In the genomic region with DNA sequence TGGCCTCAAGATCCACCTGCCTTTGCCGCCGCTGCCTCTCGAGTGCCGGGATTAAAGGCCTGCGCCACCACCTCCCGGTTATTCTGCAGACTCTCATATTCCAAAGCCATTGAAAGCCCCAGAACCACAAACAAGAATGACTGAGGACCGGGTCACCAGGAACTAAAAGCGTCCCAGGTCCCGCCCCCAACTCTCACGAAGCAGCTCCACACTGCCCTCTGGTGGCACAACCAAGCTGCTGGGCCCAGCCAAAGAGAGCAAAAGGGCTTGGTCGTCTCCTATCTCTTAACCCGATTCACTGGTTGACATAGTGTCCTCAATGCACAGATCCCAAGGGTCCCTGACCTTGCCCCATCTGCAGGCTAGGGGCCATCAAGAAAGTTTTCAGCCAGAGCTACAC, we compare ENCODE assay signal across 8 mouse cellular contexts. TPM values are rescaled to one million over a fixed set of nuclear protein-coding genes. Genes with fewer than 3 reads are reported as not detected.
DNase-seq lines count a peak whose midpoint lies in the region; ATAC-seq lines count a peak whose summit lies in the region.

No protein-coding gene starts in this region.

- H3K4me1 ChIP-seq in forebrain, embryonic 11.5 days (replicated peaks; ENCODE audit: control insufficient read depth, insufficient read depth, low read length), result peaks cover 13% of the 10 kb centered on the region
- peaks cover 41% of the 10 kb centered on the region for H3K4me1 ChIP-seq in liver, embryonic 15.5 days (replicated peaks)
- peaks cover 7% of the 10 kb centered on the region; the same call in 1 of the 2 replicates for H3K4me1 ChIP-seq in stomach, embryonic 14.5 days (ENCODE audit: control insufficient read depth, insufficient read depth, low read length)

- H3K4me2 ChIP-seq in forebrain, embryonic 11.5 days (ENCODE audit: low read depth, low read length, severe bottlenecking), result peak overlapping the region; percentile 38
- H3K4me2 ChIP-seq in liver, embryonic 15.5 days, result peak overlapping the region; percentile 72
- peak overlapping the region; percentile 34 for H3K4me2 ChIP-seq in stomach, embryonic 14.5 days (replicated peaks; ENCODE audit: low read depth, low read length)

- ATAC-seq in forebrain, embryonic 11.5 days (replicated peaks; ENCODE audit: low FRiP score), result no peak
- no peak; the same call in 1 of the 2 replicates for ATAC-seq in liver, embryonic 15.5 days (ENCODE audit: insufficient read depth)
- peak; percentile 48; the same call in 1 of the 2 replicates for ATAC-seq in stomach, embryonic 14.5 days (ENCODE audit: insufficient number of reproducible peaks, insufficient read depth, low FRiP score, low read depth)

- no peaks in the 10 kb centered on the region for H3K9me3 ChIP-seq in forebrain, embryonic 11.5 days (ENCODE audit: control insufficient read depth, low read length)
- no peaks in the 10 kb centered on the region for H3K9me3 ChIP-seq in liver, embryonic 15.5 days (replicated peaks)
- H3K9me3 ChIP-seq in stomach, embryonic 14.5 days (ENCODE audit: control insufficient read depth, low read depth, low read length), result no peaks in the 10 kb centered on the region

- intact Hi-C loops in heart, postnatal 10 days (cut with DNase I), result loop anchor here (1.0 to 2.0 kb wide), 2 partner anchors 15 to 70 kb away; no protein-coding TSS in a partner anchor

- under 1% methylated on average over 12 of the region's 12 CpGs for WGBS in forebrain, embryonic 11.5 days
- WGBS in liver, embryonic 15.5 days (ENCODE audit: insufficient replicate concordance), result 1% methylated on average over 12 of the region's 12 CpGs
- 3% methylated on average over 12 of the region's 12 CpGs for WGBS in stomach, embryonic 14.5 days

- peak; percentile 81 to 89 for DNase-seq in CD8-positive naive resting alpha-beta T cell, adult 2 months (ENCODE audit: low read depth in 2 of 2, low spot score in 2 of 2)
- DNase-seq in c-Kit-positive CD71-positive TER-119-negative erythroid progenitor cells, embryonic 14.5 days (ENCODE audit: low read depth), result peak; percentile 87
- peak; percentile 92 for DNase-seq in forebrain, embryonic 11.5 days (ENCODE audit: low spot score)
- DNase-seq in heart, postnatal 10 days, result peak; percentile 92 to 96
- DNase-seq in kidney, postnatal 36 days, result peak; percentile 92 to 97
- DNase-seq in neural tube, embryonic 10.5 days (ENCODE audit: extremely low spot score, low spot score), result peak; percentile 91

- peak overlapping the region; percentile 14; the same call in 1 of the 2 replicates for H3K4me3 ChIP-seq in forebrain, embryonic 11.5 days (ENCODE audit: low read depth, low read length)
- H3K4me3 ChIP-seq in liver, embryonic 15.5 days (replicated peaks), result peak overlapping the region; percentile 39
- H3K4me3 ChIP-seq in stomach, embryonic 14.5 days (ENCODE audit: low read depth, low read length), result peak overlapping the region; percentile 18

- no peak overlapping the region for H3K27ac ChIP-seq in forebrain, embryonic 11.5 days (ENCODE audit: low read depth, low read length)
- H3K27ac ChIP-seq in liver, embryonic 15.5 days (replicated peaks), result no peak overlapping the region
- H3K27ac ChIP-seq in stomach, embryonic 14.5 days (ENCODE audit: low read length), result no peak overlapping the region

- H3K36me3 ChIP-seq in forebrain, embryonic 11.5 days (ENCODE audit: control insufficient read depth, insufficient read depth, low read length), result no peaks in the 10 kb centered on the region
- no peaks in the 10 kb centered on the region for H3K36me3 ChIP-seq in liver, embryonic 15.5 days (replicated peaks)
- no peaks in the 10 kb centered on the region for H3K36me3 ChIP-seq in stomach, embryonic 14.5 days (ENCODE audit: control insufficient read depth, insufficient read depth, low read length)

- H3K27me3 ChIP-seq in forebrain, embryonic 11.5 days (ENCODE audit: control insufficient read depth, insufficient read depth, low read length), result peaks cover 46% of the 10 kb centered on the region
- H3K27me3 ChIP-seq in liver, embryonic 15.5 days, result peaks cover 73% of the 10 kb centered on the region
- peaks cover 25% of the 10 kb centered on the region for H3K27me3 ChIP-seq in stomach, embryonic 14.5 days (ENCODE audit: control insufficient read depth, insufficient read depth, low read length)

- no peak overlapping the region for H3K9ac ChIP-seq in forebrain, embryonic 11.5 days (ENCODE audit: low read length)
- peak overlapping the region; percentile 32; the same call in 1 of the 2 replicates for H3K9ac ChIP-seq in liver, embryonic 15.5 days
- no peak overlapping the region for H3K9ac ChIP-seq in stomach, embryonic 14.5 days (replicated peaks; ENCODE audit: low read depth, low read length)

RNA-seq across cellular contexts. Expression of a gene that starts 3.9 kb away (rescaled TPM):
- polyA plus RNA-seq in forebrain, embryonic 11.5 days (2014; fragmentation: Nextera tagmentation; extraction: Ambion mirVana), result 1.8 and 1.9 TPM in 2 replicates
- 1 to 10 TPM; 1.6 to 2.8 TPM for total RNA-seq in heart, postnatal 10 days (2021)
- 0.06 TPM in 1 of 2 replicates, not detected in the other for polyA plus RNA-seq in liver, embryonic 15.5 days (2015; fragmentation: Nextera tagmentation; extraction: Ambion mirVana)
- polyA plus RNA-seq in stomach, embryonic 14.5 days (2014; fragmentation: Nextera tagmentation; extraction: Ambion mirVana), result 2.5 and 3.6 TPM in 2 replicates

RNA-seq across cellular contexts. Expression of a gene that starts 14.5 kb away (rescaled TPM):
- polyA plus RNA-seq in forebrain, embryonic 11.5 days (2014; fragmentation: Nextera tagmentation; extraction: Ambion mirVana), result 0.76 and 0.80 TPM in 2 replicates
- 1 to 10 TPM in 1 of 2 experiments, under 1 TPM in 1; 0.87 to 8.5 TPM for total RNA-seq in heart, postnatal 10 days (2021)
- polyA plus RNA-seq in liver, embryonic 15.5 days (2015; fragmentation: Nextera tagmentation; extraction: Ambion mirVana), result 0.15 and 0.21 TPM in 2 replicates
- 0.39 and 0.45 TPM in 2 replicates for polyA plus RNA-seq in stomach, embryonic 14.5 days (2014; fragmentation: Nextera tagmentation; extraction: Ambion mirVana)

RNA-seq across cellular contexts. Expression of a gene that starts 24.3 kb away (rescaled TPM):
- polyA plus RNA-seq in forebrain, embryonic 11.5 days (2014; fragmentation: Nextera tagmentation; extraction: Ambion mirVana), result 1.1 and 2.1 TPM in 2 replicates
- not detected for total RNA-seq in heart, postnatal 10 days (2021)
- polyA plus RNA-seq in liver, embryonic 15.5 days (2015; fragmentation: Nextera tagmentation; extraction: Ambion mirVana), result 1.0 and 1.5 TPM in 2 replicates
- polyA plus RNA-seq in stomach, embryonic 14.5 days (2014; fragmentation: Nextera tagmentation; extraction: Ambion mirVana), result 30.1 and 31.6 TPM in 2 replicates

RNA-seq across cellular contexts. Expression of a gene that starts 51.4 kb away (rescaled TPM):
- polyA plus RNA-seq in forebrain, embryonic 11.5 days (2014; fragmentation: Nextera tagmentation; extraction: Ambion mirVana), result 348 and 363 TPM in 2 replicates
- 10 to 100 TPM; 71.0 to 74.5 TPM for total RNA-seq in heart, postnatal 10 days (2021)
- 116 TPM in 2 replicates for polyA plus RNA-seq in liver, embryonic 15.5 days (2015; fragmentation: Nextera tagmentation; extraction: Ambion mirVana)
- 192 and 206 TPM in 2 replicates for polyA plus RNA-seq in stomach, embryonic 14.5 days (2014; fragmentation: Nextera tagmentation; extraction: Ambion mirVana)

RNA-seq across cellular contexts. Expression of a gene that starts 58.7 kb away (rescaled TPM):
- 0.16 TPM in 1 of 2 replicates, not detected in the other for polyA plus RNA-seq in forebrain, embryonic 11.5 days (2014; fragmentation: Nextera tagmentation; extraction: Ambion mirVana)
- 10 to 100 TPM; 13.9 to 20.4 TPM for total RNA-seq in heart, postnatal 10 days (2021)
- 0.97 and 1.2 TPM in 2 replicates for polyA plus RNA-seq in liver, embryonic 15.5 days (2015; fragmentation: Nextera tagmentation; extraction: Ambion mirVana)
- 3.3 and 4.1 TPM in 2 replicates for polyA plus RNA-seq in stomach, embryonic 14.5 days (2014; fragmentation: Nextera tagmentation; extraction: Ambion mirVana)
